Mouse (Mus musculus): Measurements from ENCODE around the gene Ccdc107.

The Ccdc107 gene

GRCm38 (mm10) chr4:43492821-43493185, at the start of gene Ccdc107:
Gene Ccdc107 (plus strand): TSS chr4:43492900.
- peak; percentile 92 for DNase-seq (ENCODE audit: low spot score)

GRCm38 (mm10) chr4:43443511-43443910, 49.2 kb upstream of the Ccdc107 start:
- peak; percentile 39 for DNase-seq (ENCODE audit: low spot score)

GRCm38 (mm10) chr4:43447251-43447650, 45.4 kb upstream of the Ccdc107 start:
- DNase-seq (ENCODE audit: low spot score) = no peak

GRCm38 (mm10) chr4:43448554-43448953, 44.1 kb upstream of the Ccdc107 start:
- no peak for DNase-seq (ENCODE audit: low spot score)

- DNase-seq (ENCODE audit: low spot score) = no peak
These were observed 40.4 kb upstream of the Ccdc107 start for GRCm38 (mm10) chr4:43452315-43452714.

- peak; percentile 44 for DNase-seq (ENCODE audit: low spot score)
These were observed 39.3 kb upstream of the Ccdc107 start for GRCm38 (mm10) chr4:43453413-43453812.

- DNase-seq (ENCODE audit: low spot score) = no peak
These were observed 38.5 kb upstream of the Ccdc107 start, which contains the start of gene Cd72 for GRCm38 (mm10) chr4:43454041-43454836. Gene Cd72 (minus strand): TSS chr4:43454628.

- no peak for DNase-seq (ENCODE audit: low spot score)
These were observed 36.2 kb upstream of the Ccdc107 start for GRCm38 (mm10) chr4:43456470-43456869.

- DNase-seq (ENCODE audit: low spot score) = no peak
These were observed 35.6 kb upstream of the Ccdc107 start for GRCm38 (mm10) chr4:43457124-43457523.

- DNase-seq (ENCODE audit: low spot score) = no peak
These were observed 29.6 kb upstream of the Ccdc107 start for GRCm38 (mm10) chr4:43463102-43463501.

- no peak for DNase-seq (ENCODE audit: low spot score)
These were observed 26.8 kb upstream of the Ccdc107 start for GRCm38 (mm10) chr4:43465935-43466334.

- DNase-seq (ENCODE audit: low spot score) = no peak
These were observed 25.8 kb upstream of the Ccdc107 start for GRCm38 (mm10) chr4:43466872-43467271.

- DNase-seq (ENCODE audit: low spot score) = no peak
These were observed 22.4 kb upstream of the Ccdc107 start for GRCm38 (mm10) chr4:43470301-43470700.

GRCm38 (mm10) chr4:43473636-43474035, 19.1 kb upstream of the Ccdc107 start:
- DNase-seq (ENCODE audit: low spot score) = no peak

GRCm38 (mm10) chr4:43476604-43477003, 16.1 kb upstream of the Ccdc107 start:
- no peak for DNase-seq (ENCODE audit: low spot score)

- peak; percentile 96 for DNase-seq (ENCODE audit: low spot score)
These were observed 14.7 kb upstream of the Ccdc107 start for GRCm38 (mm10) chr4:43477857-43478533.

GRCm38 (mm10) chr4:43478534-43478858, 14.2 kb upstream of the Ccdc107 start:
- DNase-seq (ENCODE audit: low spot score) = no peak

GRCm38 (mm10) chr4:43478906-43479832, 13.5 kb upstream of the Ccdc107 start:
- peak; percentile 80 for DNase-seq (ENCODE audit: low spot score)

- DNase-seq (ENCODE audit: low spot score) = no peak
These were observed 11.7 kb upstream of the Ccdc107 start for GRCm38 (mm10) chr4:43480985-43481384.

- DNase-seq (ENCODE audit: low spot score) = no peak
These were observed 10.7 kb upstream of the Ccdc107 start for GRCm38 (mm10) chr4:43481894-43482456.

GRCm38 (mm10) chr4:43482591-43482990, 10.1 kb upstream of the Ccdc107 start:
- DNase-seq (ENCODE audit: low spot score) = no peak

GRCm38 (mm10) chr4:43483535-43484091, 9.1 kb upstream of the Ccdc107 start, which contains the start of gene Sit1:
Gene Sit1 (minus strand): TSS chr4:43483734.
- DNase-seq (ENCODE audit: low spot score) = no peak

Measured in retina, embryonic 14.5 days (tissue).